Mouse (Mus musculus): ENCODE measurements around the gene Ier2. TPM values are rescaled to one million over a fixed set of nuclear protein-coding genes. Genes with fewer than 3 reads are reported as not detected.
"Not testable (repeated sequence)": the region's sequence is repeated elsewhere in the genome, so short reads cannot be mapped to it uniquely, and the experiment has no call there.

Ier2 gene
- polyA plus RNA-seq, 1 experiment from 2014 or later, result 43.8 TPM

- Histone ChIP-seq H3K9ac (ENCODE audit: low read length) (peak within 1 kb of the TSS; percentile 100), H3K27me3 (ENCODE audit: control insufficient read depth, insufficient read depth, low read length) (no peaks in the 10 kb centered on the region), H3K4me2 (ENCODE audit: low read length) (peak within 1 kb of the TSS; percentile 87), H3K4me1 (ENCODE audit: control insufficient read depth in 2 of 2, insufficient read depth in 2 of 2, low read length in 2 of 2) (peaks cover 17 to 49% of the 10 kb centered on the region in 2 experiments), H3K9me3 (ENCODE audit: control insufficient read depth, low read length) (no peaks in the 10 kb centered on the region), H3K27ac (replicated peaks in 1 of 2; ENCODE audit: control insufficient read depth in 1 of 2, insufficient read depth in 1 of 2, low read depth in 2 of 2, low read length in 2 of 2) (peak within 1 kb of the TSS; percentile 40 to 95; a peak in 3 of 4 replicates), H3K36me3 (ENCODE audit: control insufficient read depth, insufficient read depth, low read length) (peaks cover 17% of the 10 kb centered on the region), H3K4me3 (ENCODE audit: control insufficient read depth in 1 of 2, insufficient read depth in 1 of 2, low read depth in 1 of 2, low read length in 2 of 2) (peak within 1 kb of the TSS; percentile 56 to 99)
- WGBS, result 13% methylated on average over 18 of the region's 20 CpGs
- ATAC-seq (ENCODE audit: insufficient number of reproducible peaks, insufficient read depth, low FRiP score, low read depth), result no peak
Observed at GRCm38 (mm10) chr8:84686191-84687002, 23.7 kb upstream of the Ier2 start, which contains the start of gene Trmt1. Gene Trmt1, plus strand, starts transcription at chr8:84686307.

GRCm38 (mm10) chr8:84684537-84684936, 21.9 kb upstream of the Ier2 start:
- no peak overlapping the region for H3K27ac ChIP-seq (replicated peaks in 1 of 2; ENCODE audit: control insufficient read depth in 1 of 2, insufficient read depth in 1 of 2, low read depth in 2 of 2, low read length in 2 of 2)
- ATAC-seq (ENCODE audit: insufficient number of reproducible peaks, insufficient read depth, low FRiP score, low read depth), result no peak
- H3K4me1 ChIP-seq (ENCODE audit: control insufficient read depth in 2 of 2, insufficient read depth in 2 of 2, low read length in 2 of 2), result peaks cover 18 to 47% of the 10 kb centered on the region in 2 experiments
- 65% methylated on average over 3 of the region's 3 CpGs for WGBS
- H3K27me3 ChIP-seq (ENCODE audit: control insufficient read depth, insufficient read depth, low read length), result no peaks in the 10 kb centered on the region
- H3K9ac ChIP-seq (ENCODE audit: low read length), result no peak overlapping the region
- H3K4me3 ChIP-seq (ENCODE audit: control insufficient read depth in 1 of 2, insufficient read depth in 1 of 2, low read depth in 1 of 2, low read length in 2 of 2), result no peak overlapping the region
- no peak overlapping the region for H3K4me2 ChIP-seq (ENCODE audit: low read length)
- peaks cover 13% of the 10 kb centered on the region for H3K36me3 ChIP-seq (ENCODE audit: control insufficient read depth, insufficient read depth, low read length)
- H3K9me3 ChIP-seq (ENCODE audit: control insufficient read depth, low read length), result no peaks in the 10 kb centered on the region

- 0 out of 4 replicates have a peak overlapping the region, but pooled peaks of 1 of the 2 experiments have one; percentile 14 for H3K27ac ChIP-seq (replicated peaks in 1 of 2; ENCODE audit: control insufficient read depth in 1 of 2, insufficient read depth in 1 of 2, low read depth in 2 of 2, low read length in 2 of 2)
- ATAC-seq (ENCODE audit: insufficient number of reproducible peaks, insufficient read depth, low FRiP score, low read depth), result no peak
Observed at GRCm38 (mm10) chr8:84682257-84682656, 19.6 kb upstream of the Ier2 start.

GRCm38 (mm10) chr8:84681476-84681875, 18.8 kb upstream of the Ier2 start:
- WGBS, result 51% methylated on average over 2 of the region's 2 CpGs

More at GRCm38 (mm10) chr8:84682257-84682656, 19.6 kb upstream of the Ier2 start:
- peak overlapping the region; percentile 54; the same call in 1 of the 2 replicates for H3K9ac ChIP-seq (ENCODE audit: low read length)
- no peak overlapping the region for H3K4me3 ChIP-seq (ENCODE audit: control insufficient read depth in 1 of 2, insufficient read depth in 1 of 2, low read depth in 1 of 2, low read length in 2 of 2)
- H3K4me1 ChIP-seq (ENCODE audit: control insufficient read depth in 2 of 2, insufficient read depth in 2 of 2, low read length in 2 of 2), result peaks cover 17 to 38% of the 10 kb centered on the region in 2 experiments
- H3K9me3 ChIP-seq (ENCODE audit: control insufficient read depth, low read length), result no peaks in the 10 kb centered on the region
- WGBS, result 59% methylated on average over 2 of the region's 2 CpGs
- H3K27me3 ChIP-seq (ENCODE audit: control insufficient read depth, insufficient read depth, low read length), result no peaks in the 10 kb centered on the region
- H3K36me3 ChIP-seq (ENCODE audit: control insufficient read depth, insufficient read depth, low read length), result peaks cover 14% of the 10 kb centered on the region
- H3K4me2 ChIP-seq (ENCODE audit: low read length), result no peak overlapping the region

GRCm38 (mm10) chr8:84677305-84677704, 14.7 kb upstream of the Ier2 start:
- WGBS, result 88% methylated on average over 5 of the region's 5 CpGs
- no peak for ATAC-seq (ENCODE audit: insufficient number of reproducible peaks, insufficient read depth, low FRiP score, low read depth)
- H3K9me3 ChIP-seq (ENCODE audit: control insufficient read depth, low read length), result no peaks in the 10 kb centered on the region
- peaks cover 48% of the 10 kb centered on the region for H3K36me3 ChIP-seq (ENCODE audit: control insufficient read depth, insufficient read depth, low read length)
- H3K4me1 ChIP-seq (ENCODE audit: control insufficient read depth in 2 of 2, insufficient read depth in 2 of 2, low read length in 2 of 2), result peaks cover 8 to 14% of the 10 kb centered on the region in 2 experiments; a peak in 3 of 4 replicates
- no peak overlapping the region for H3K4me2 ChIP-seq (ENCODE audit: low read length)
- H3K27ac ChIP-seq (replicated peaks in 1 of 2; ENCODE audit: control insufficient read depth in 1 of 2, insufficient read depth in 1 of 2, low read depth in 2 of 2, low read length in 2 of 2), result no peak overlapping the region
- H3K27me3 ChIP-seq (ENCODE audit: control insufficient read depth, insufficient read depth, low read length), result no peaks in the 10 kb centered on the region
- H3K4me3 ChIP-seq (ENCODE audit: control insufficient read depth in 1 of 2, insufficient read depth in 1 of 2, low read depth in 1 of 2, low read length in 2 of 2), result no peak overlapping the region
- no peak overlapping the region for H3K9ac ChIP-seq (ENCODE audit: low read length)

More at GRCm38 (mm10) chr8:84681476-84681875, 18.8 kb upstream of the Ier2 start:
- 0 out of 4 replicates have a peak overlapping the region, but pooled peaks of 1 of the 2 experiments have one; percentile 9 for H3K27ac ChIP-seq (replicated peaks in 1 of 2; ENCODE audit: control insufficient read depth in 1 of 2, insufficient read depth in 1 of 2, low read depth in 2 of 2, low read length in 2 of 2)
- ATAC-seq (ENCODE audit: insufficient number of reproducible peaks, insufficient read depth, low FRiP score, low read depth), result no peak
- H3K4me2 ChIP-seq (ENCODE audit: low read length), result no peak overlapping the region
- H3K9me3 ChIP-seq (ENCODE audit: control insufficient read depth, low read length), result no peaks in the 10 kb centered on the region
- no peak overlapping the region for H3K4me3 ChIP-seq (ENCODE audit: control insufficient read depth in 1 of 2, insufficient read depth in 1 of 2, low read depth in 1 of 2, low read length in 2 of 2)
- peaks cover 19 to 37% of the 10 kb centered on the region in 2 experiments for H3K4me1 ChIP-seq (ENCODE audit: control insufficient read depth in 2 of 2, insufficient read depth in 2 of 2, low read length in 2 of 2)
- H3K27me3 ChIP-seq (ENCODE audit: control insufficient read depth, insufficient read depth, low read length), result no peaks in the 10 kb centered on the region
- H3K9ac ChIP-seq (ENCODE audit: low read length), result no peak overlapping the region; the same call in 1 of the 2 replicates
- H3K36me3 ChIP-seq (ENCODE audit: control insufficient read depth, insufficient read depth, low read length), result peaks cover 20% of the 10 kb centered on the region

- not testable (repeated sequence) for H3K27ac ChIP-seq (replicated peaks in 1 of 2; ENCODE audit: control insufficient read depth in 1 of 2, insufficient read depth in 1 of 2, low read depth in 2 of 2, low read length in 2 of 2); H3K4me3 ChIP-seq (ENCODE audit: control insufficient read depth in 1 of 2, insufficient read depth in 1 of 2, low read depth in 1 of 2, low read length in 2 of 2); H3K4me2 ChIP-seq (ENCODE audit: low read length); ATAC-seq (ENCODE audit: insufficient number of reproducible peaks, insufficient read depth, low FRiP score, low read depth); H3K9ac ChIP-seq (ENCODE audit: low read length); H3K9me3 ChIP-seq (ENCODE audit: control insufficient read depth, low read length); H3K27me3 ChIP-seq (ENCODE audit: control insufficient read depth, insufficient read depth, low read length); H3K4me1 ChIP-seq (ENCODE audit: control insufficient read depth in 2 of 2, insufficient read depth in 2 of 2, low read length in 2 of 2)
- H3K36me3 ChIP-seq (ENCODE audit: control insufficient read depth, insufficient read depth, low read length), result peaks cover 61% of the 10 kb centered on the region
- WGBS, result 67% methylated on average over 4 of the region's 5 CpGs
Observed at GRCm38 (mm10) chr8:84670295-84671006, 7.8 kb upstream of the Ier2 start.

- Histone ChIP-seq H3K4me3 (ENCODE audit: control insufficient read depth in 1 of 2, insufficient read depth in 1 of 2, low read depth in 1 of 2, low read length in 2 of 2) (no peak overlapping the region), H3K9me3 (ENCODE audit: control insufficient read depth, low read length) (no peaks in the 10 kb centered on the region), H3K36me3 (ENCODE audit: control insufficient read depth, insufficient read depth, low read length) (peaks cover 46% of the 10 kb centered on the region), H3K27me3 (ENCODE audit: control insufficient read depth, insufficient read depth, low read length) (no peaks in the 10 kb centered on the region), H3K4me2 (ENCODE audit: low read length) (no peak overlapping the region), H3K27ac (replicated peaks in 1 of 2; ENCODE audit: control insufficient read depth in 1 of 2, insufficient read depth in 1 of 2, low read depth in 2 of 2, low read length in 2 of 2) (no peak overlapping the region), H3K4me1 (ENCODE audit: control insufficient read depth in 2 of 2, insufficient read depth in 2 of 2, low read length in 2 of 2) (peaks cover 0 to 6% of the 10 kb centered on the region in 2 experiments; a peak in 2 of 4 replicates), H3K9ac (ENCODE audit: low read length) (no peak overlapping the region)
- 77% methylated on average over 6 of the region's 6 CpGs for WGBS
- ATAC-seq (ENCODE audit: insufficient number of reproducible peaks, insufficient read depth, low FRiP score, low read depth), result no peak
Observed at GRCm38 (mm10) chr8:84668731-84669485, 6.3 kb upstream of the Ier2 start.

All from heart, embryonic 14.5 days (tissue).